Mouse (Mus musculus): ENCODE measurements around the gene Slc4a7. TPM values are rescaled to one million over a fixed set of nuclear protein-coding genes. Genes with fewer than 3 reads are reported as not detected.

Slc4a7 gene
- polyA plus RNA-seq (2012; rRNA removed): 10.4 and 25.4 TPM in 2 replicates

GRCm38 (mm10) chr14:14701710-14702329, at the start of gene Slc4a7:
Gene Slc4a7, plus strand, starts transcription at chr14:14702279.

GRCm38 (mm10) chr14:14803115-14803514, 101.0 kb downstream of the Slc4a7 start, which contains the start of gene Nek10:
Gene Nek10, plus strand, starts transcription at chr14:14803415.

Other genes with a start within 250 kb of the Slc4a7 start
- gene Nek10, start 101.1 kb downstream of the Slc4a7 start, polyA plus RNA-seq (2012; rRNA removed): 0.68 and 0.69 TPM in 2 replicates